20 mouse cellular contexts compared by ENCODE assay signal in the genomic region with DNA sequence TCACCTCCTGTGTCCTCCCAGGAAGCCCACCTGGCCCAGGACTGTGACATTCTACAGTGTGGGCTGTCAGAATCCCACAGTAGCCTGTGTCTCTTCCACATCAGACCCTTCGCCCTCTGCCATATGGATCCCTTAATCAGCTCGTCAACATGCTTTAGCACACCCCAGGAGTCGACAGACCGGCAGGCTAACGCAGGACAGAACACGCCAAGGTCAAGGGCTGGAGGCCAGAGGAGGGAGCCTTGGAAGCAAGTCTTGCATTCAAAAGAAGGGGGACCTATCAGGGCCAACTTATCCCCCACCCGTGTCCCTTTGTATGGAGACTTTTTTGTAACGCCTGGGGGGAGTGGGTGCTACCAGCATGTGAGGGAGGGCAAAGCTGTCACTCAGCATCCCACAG.
A peak's percentile ranks its signal among the peaks of the same experiment; 100 is the strongest.
DNase-seq lines count a peak whose midpoint lies in the region; TF ChIP-seq lines count a peak whose summit lies in the region.
"Had no signal": no experiment of that assay in that cellular context is flagged by ENCODE, and none has a peak within 500 bp of the region (broad histone marks: within the 10 kb centered on the region; RNA-seq: fewer than 3 reads in every experiment).

No protein-coding gene starts in this region.

- peak; percentile 22 for DNase-seq in embryo, embryonic 10 days (ENCODE audit: low spot score)
- DNase-seq in embryo, embryonic 11 days: no peak
- DNase-seq in left cerebral cortex, postnatal 4 days: peak; percentile 36
- no peak for DNase-seq in left cerebral cortex, postnatal 25 days (ENCODE audit: low spot score in 2 of 2)
- DNase-seq in lung, postnatal 10 days: peak; percentile 19
- DNase-seq in lung, adult 2 months: no peak
- DNase-seq in urinary bladder, adult 18-20 months (ENCODE audit: low spot score in 2 of 2): no peak
- DNase-seq: adrenal gland, adult 2 months; adrenal gland, postnatal 14 days; cerebellum, adult 11 months; cerebellum, adult 8-10 months; forebrain, postnatal 0 days; heart, adult 11 months; heart, postnatal 10 days; heart, postnatal 4 days had no signal

- no peaks in the 10 kb centered on the region for H3K4me1 ChIP-seq in lung, adult 2 months (ENCODE audit: control insufficient read depth, insufficient read depth, low read length)

- H3K4me3 ChIP-seq in lung, adult 2 months (replicated peaks; ENCODE audit: extremely low read depth, low read depth, low read length): no peak overlapping the region
- H3K4me3 ChIP-seq: embryonic facial prominence, embryonic 12.5 days; embryonic facial prominence, embryonic 15.5 days; gastrocnemius, adult 2 months; heart, embryonic 12.5 days; heart, embryonic 15.5 days had no signal

- 42% methylated on average over 8 of the region's 8 CpGs for WGBS in lung, adult 2 months

- intact Hi-C loops in left cerebral cortex, postnatal 4 days (cut with DNase I): no loop called here
- intact Hi-C loops in left cerebral cortex, postnatal 25 days (cut with DNase I): no loop called here

- TF ChIP-seq POLR2A in lung, adult 2 months (IDR thresholded peaks at IDR 0.05; ENCODE audit: borderline replicate concordance, extremely low read depth, low read depth, low read length): no peak

- no peak for TF ChIP-seq CTCF in lung, adult 2 months (IDR thresholded peaks at IDR 0.05; ENCODE audit: insufficient read depth, low read length)

Comparison
In these comparisons a context has a peak if more than half of its experiments do, and no peak if none do; other contexts are left out.
1. DNase-seq: peak in embryo, embryonic 10 days (single experiment), left cerebral cortex, postnatal 4 days (single experiment) and lung, postnatal 10 days (single experiment); none in embryo, embryonic 11 days (single experiment), left cerebral cortex, postnatal 25 days (0 of 2), lung, adult 2 months (single experiment) and urinary bladder, adult 18-20 months (0 of 2).